Mouse (Mus musculus) lung, postnatal 0 days (tissue): ENCODE data around the gene Sept1. TPM values are rescaled to one million over a fixed set of nuclear protein-coding genes. Genes with fewer than 3 reads are reported as not detected.
A peak's percentile ranks its signal among the peaks of the same experiment; 100 is the strongest.

ENCODE experiments used
- ATAC-seq: fragments of 200-750 bp; cut with Nextera tagmentation; 2 replicates; pipeline ENCODE4 v1.8.0; 2017; ENCODE audit warnings: moderate library complexity
- DNase-seq: peaks from one replicate; pipeline ENCODE4 v3.0.0-alpha.2; 2016; ENCODE audit warnings: low spot score
- H3K27ac ChIP-seq: fragments of 300-500 bp; sonication (generic); 2 replicates; pipeline ENCODE4 v1.5.1; 2014; ENCODE audit warnings: antibody characterized with exemption, mild to moderate bottlenecking, low read length, mixed read lengths
- H3K27me3 ChIP-seq: fragments of 300-500 bp; sonication (generic); replicated peaks from 2 replicates; pipeline ENCODE4 v1.6.1; 2014; ENCODE audit warnings: low read length, mixed read lengths; ENCODE audit not compliant: insufficient read depth
- H3K36me3 ChIP-seq: fragments of 300-500 bp; sonication (generic); 2 replicates; pipeline ENCODE4 v1.6.1; 2014; ENCODE audit warnings: low read length, mixed read lengths; ENCODE audit not compliant: insufficient read depth
- H3K4me1 ChIP-seq: fragments of 300-500 bp; sonication (generic); 2 replicates; pipeline ENCODE4 v1.6.1; 2014; ENCODE audit warnings: antibody characterized with exemption, low read depth, low read length, mixed read lengths; ENCODE audit not compliant: insufficient read depth
- H3K4me2 ChIP-seq: fragments of 300-500 bp; sonication (generic); replicated peaks from 2 replicates; pipeline ENCODE4 v1.6.1; 2014; ENCODE audit warnings: low read depth, mild to moderate bottlenecking, low read length, moderate library complexity, mixed read lengths
- H3K4me3 ChIP-seq: fragments of 300-500 bp; sonication (generic); 2 replicates; pipeline ENCODE4 v1.5.1; 2014; ENCODE audit warnings: low read depth, low read length
- H3K9ac ChIP-seq: fragments of 300-500 bp; sonication (generic); replicated peaks from 2 replicates; pipeline ENCODE4 v1.6.1; 2014; ENCODE audit warnings: low read depth, mild to moderate bottlenecking
- H3K9me3 ChIP-seq: fragments of 300-500 bp; sonication (generic); 2 replicates; pipeline ENCODE4 v1.6.1; 2016; ENCODE audit warnings: low read length, mixed read lengths
- CTCF ChIP-seq: IDR thresholded peaks from 2 replicates; pipeline ENCODE4 v1.5.1; 2016; ENCODE audit warnings: antibody characterized with exemption, mild to moderate bottlenecking
- EP300 ChIP-seq: IDR thresholded peaks from 2 replicates; pipeline ENCODE4 v1.6.1; 2016; ENCODE audit warnings: antibody characterized with exemption, mild to moderate bottlenecking, control low read depth
- WGBS: fragments of 180-500 bp; shearing (Covaris S2); extraction: QIAGEN DNeasy Blood & Tissue Kit; methylation state at CpG from one replicate; pipeline ENCODE4 v1.1.7; 2014; 5-methylcytosine and 5-hydroxymethylcytosine counted together
- polyA plus RNA-seq: library from polyadenylated mRNA; unstranded; fragments of >200 nt; fragmentation: Nextera tagmentation; extraction: Ambion mirVana; gene quantifications from 2 replicates; pipeline ENCODE4 v1.2.1, GENCODE M21; 2015

The Sept1 gene
- polyA plus RNA-seq, 1 experiment from 2014 or later: 13.0 TPM

- no peak overlapping the region for H3K4me3 ChIP-seq
Measured at GRCm38 (mm10) chr7:127216307-127216706, 16.6 kb downstream of the Sept1 start.

GRCm38 (mm10) chr7:127214981-127215871, 17.7 kb downstream of the Sept1 start:
- Histone ChIP-seq H3K27ac (no peak overlapping the region), H3K9me3 (no peaks in the 10 kb centered on the region), H3K9ac (peak overlapping the region; percentile 43; the same call in 1 of the 2 replicates), H3K27me3 (no peaks in the 10 kb centered on the region), H3K4me3 (peak overlapping the region; percentile 28), H3K36me3 (no peaks in the 10 kb centered on the region), H3K4me2 (peak overlapping the region; percentile 59), H3K4me1 (peaks cover 4% of the 10 kb centered on the region; the same call in 1 of the 2 replicates)
- peak; percentile 93 for TF ChIP-seq CTCF
- no peak for TF ChIP-seq EP300
- DNase-seq (peak; percentile 85), ATAC-seq (peak; percentile 70)
- WGBS: 27% methylated on average over 33 of the region's 33 CpGs

More at GRCm38 (mm10) chr7:127216307-127216706, 16.6 kb downstream of the Sept1 start:
- WGBS: 75% methylated on average over 5 of the region's 5 CpGs
- no peak overlapping the region for H3K4me2 ChIP-seq
- no peak overlapping the region for H3K27ac ChIP-seq
- H3K9me3 ChIP-seq: no peaks in the 10 kb centered on the region
- TF ChIP-seq CTCF (no peak), EP300 (no peak)
- peaks cover 4% of the 10 kb centered on the region; the same call in 1 of the 2 replicates for H3K4me1 ChIP-seq
- no peaks in the 10 kb centered on the region for H3K36me3 ChIP-seq
- no peak for ATAC-seq
- no peak for DNase-seq
- no peaks in the 10 kb centered on the region for H3K27me3 ChIP-seq
- H3K9ac ChIP-seq: no peak overlapping the region

DNA sequence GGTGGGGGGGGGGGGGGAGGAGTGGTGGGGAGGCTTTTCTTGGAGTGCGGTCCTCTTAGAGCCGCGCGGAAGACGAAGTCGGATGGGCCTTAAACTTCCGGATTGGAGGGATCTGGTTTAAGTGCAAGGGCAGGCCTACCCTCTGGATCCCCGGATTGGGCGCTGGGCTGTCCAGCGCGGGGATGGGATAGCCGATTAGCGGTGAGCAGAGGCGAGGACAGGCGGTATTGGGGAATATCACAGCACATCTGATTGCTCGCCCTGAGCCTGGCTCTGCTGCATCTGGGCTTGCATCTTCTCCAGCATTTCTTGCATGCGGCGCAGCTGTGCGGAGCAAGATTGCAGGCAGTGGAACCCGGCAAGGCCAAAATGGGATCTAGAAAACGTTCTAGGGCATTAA, 18.4 kb downstream of the Sept1 start:
- no peak for ATAC-seq

GRCm38 (mm10) chr7:127213930-127214329, 19.0 kb downstream of the Sept1 start:
- 62% methylated on average over 12 of the region's 12 CpGs for WGBS
- H3K36me3 ChIP-seq: no peaks in the 10 kb centered on the region
- no peak overlapping the region for H3K9ac ChIP-seq
- DNase-seq (no peak), ATAC-seq (no peak)
- H3K4me2 ChIP-seq: no peak overlapping the region
- H3K4me3 ChIP-seq: no peak overlapping the region
- H3K27me3 ChIP-seq: no peaks in the 10 kb centered on the region
- peaks cover 4% of the 10 kb centered on the region; the same call in 1 of the 2 replicates for H3K4me1 ChIP-seq
- TF ChIP-seq EP300 (no peak), CTCF (no peak)
- H3K27ac ChIP-seq: no peak overlapping the region
- no peaks in the 10 kb centered on the region for H3K9me3 ChIP-seq

More for the DNA sequence above, 18.4 kb downstream of the Sept1 start:
- peak overlapping the region; percentile 59 for H3K4me2 ChIP-seq
- TF ChIP-seq EP300 (no peak), CTCF (no peak)
- peaks cover 4% of the 10 kb centered on the region; the same call in 1 of the 2 replicates for H3K4me1 ChIP-seq
- no peaks in the 10 kb centered on the region for H3K9me3 ChIP-seq
- H3K9ac ChIP-seq: no peak overlapping the region
- H3K27me3 ChIP-seq: no peaks in the 10 kb centered on the region
- no peak overlapping the region for H3K27ac ChIP-seq
- H3K4me3 ChIP-seq: peak overlapping the region; percentile 28; the same call in 1 of the 2 replicates
- H3K36me3 ChIP-seq: no peaks in the 10 kb centered on the region
- WGBS: 57% methylated on average over 17 of the region's 21 CpGs
- DNase-seq: no peak

DNA sequence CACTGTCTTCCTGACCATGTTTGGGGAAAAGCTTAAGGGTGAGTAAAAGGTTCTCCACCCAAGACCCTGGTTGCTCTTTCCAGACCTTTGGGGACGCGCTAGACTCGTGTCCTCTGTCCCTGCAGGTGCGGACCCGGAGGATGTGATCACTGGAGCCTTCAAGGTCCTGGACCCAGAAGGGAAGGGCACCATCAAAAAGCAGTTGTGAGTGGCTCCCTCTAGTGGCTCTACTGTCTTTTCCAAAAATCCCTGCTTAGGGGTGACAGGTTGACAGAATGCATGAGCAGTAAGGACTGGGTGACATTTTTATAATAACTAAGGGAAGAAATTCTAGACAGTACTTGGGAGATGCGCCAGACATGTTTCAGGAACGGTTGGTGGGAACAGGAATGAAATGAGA, 19.4 kb downstream of the Sept1 start:
- Histone ChIP-seq H3K9me3 (no peaks in the 10 kb centered on the region), H3K9ac (no peak overlapping the region), H3K4me3 (no peak overlapping the region), H3K4me1 (peaks cover 4% of the 10 kb centered on the region; the same call in 1 of the 2 replicates), H3K27me3 (no peaks in the 10 kb centered on the region), H3K4me2 (no peak overlapping the region), H3K36me3 (no peaks in the 10 kb centered on the region), H3K27ac (no peak overlapping the region)
- DNase-seq (peak; percentile 72), ATAC-seq (no peak)
- WGBS: 35% methylated on average over 7 of the region's 7 CpGs
- peak; percentile 74 for TF ChIP-seq CTCF
- no peak for TF ChIP-seq EP300

DNA sequence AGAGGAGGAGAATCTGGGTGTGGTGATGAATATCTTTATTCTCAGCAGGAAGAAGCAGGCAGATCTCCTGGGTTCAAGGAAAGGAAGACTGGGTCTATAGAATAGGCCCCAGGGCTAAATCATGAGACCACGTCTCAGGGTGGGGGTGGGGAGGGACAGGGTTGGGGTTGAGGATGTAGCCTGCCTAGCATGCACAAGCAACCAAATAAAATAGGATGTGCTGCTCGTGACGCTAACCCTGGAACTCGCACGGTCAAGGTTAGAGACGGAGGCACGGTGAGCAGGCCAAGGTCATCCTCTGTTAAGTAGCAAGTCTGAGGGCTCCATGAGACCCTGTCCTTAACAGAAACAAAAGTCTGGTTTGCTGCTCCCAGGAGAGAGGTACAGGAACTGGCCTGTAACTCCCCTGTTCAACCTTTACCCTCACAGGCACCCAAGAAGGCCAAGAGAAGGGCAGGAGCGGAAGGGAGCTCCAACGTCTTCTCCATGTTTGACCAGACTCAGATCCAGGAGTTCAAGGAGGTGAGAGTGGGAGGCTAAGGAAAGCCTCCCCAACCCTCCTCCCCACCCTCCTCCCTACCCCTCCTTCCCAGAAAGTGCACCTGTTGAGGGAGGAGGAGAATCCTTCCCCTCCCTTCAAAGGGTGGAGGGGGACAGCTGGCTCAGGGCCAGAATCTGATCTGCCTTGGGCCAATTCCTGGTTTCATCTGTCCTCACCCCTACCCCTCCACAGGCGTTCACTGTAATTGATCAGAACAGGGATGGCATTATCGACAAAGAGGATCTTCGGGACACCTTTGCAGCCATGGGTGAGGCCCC, 20.3 kb downstream of the Sept1 start:
- 87% methylated on average over 12 of the region's 12 CpGs for WGBS
- ATAC-seq: no peak
- Histone ChIP-seq H3K36me3 (no peaks in the 10 kb centered on the region), H3K4me1 (peaks cover 4% of the 10 kb centered on the region; the same call in 1 of the 2 replicates), H3K4me3 (no peak overlapping the region), H3K27ac (no peak overlapping the region), H3K4me2 (no peak overlapping the region), H3K9me3 (no peaks in the 10 kb centered on the region), H3K9ac (no peak overlapping the region), H3K27me3 (no peaks in the 10 kb centered on the region)
- TF ChIP-seq EP300: no peak
- no peak for TF ChIP-seq CTCF
- no peak for DNase-seq
